Mouse (Mus musculus) heart, postnatal 0 days (tissue): Measurements from ENCODE around the gene Mical2. TPM values are rescaled to one million over a fixed set of nuclear protein-coding genes. Genes with fewer than 3 reads are reported as not detected.

Source experiments
- ATAC-seq: fragments of 200-750 bp; cut with Nextera tagmentation; 2 replicates; pipeline ENCODE4 v1.8.0; 2017; ENCODE audit warnings: low read depth, moderate number of reproducible peaks, moderate library complexity; ENCODE audit not compliant: insufficient read depth
- DNase-seq: peaks from one replicate; pipeline ENCODE4 v3.0.0-alpha.2; 2016; ENCODE audit warnings: low spot score
- H3K27ac ChIP-seq: fragments of 300-500 bp; sonication (generic); 2 replicates; pipeline ENCODE4 v1.5.1; 2014; ENCODE audit warnings: low read depth, mild to moderate bottlenecking
- H3K27me3 ChIP-seq: fragments of 300-500 bp; sonication (generic); 2 replicates; pipeline ENCODE4 v1.6.1; 2014; ENCODE audit warnings: low read length, mixed read lengths; ENCODE audit not compliant: control insufficient read depth, insufficient read depth
- H3K36me3 ChIP-seq: fragments of 300-500 bp; sonication (generic); replicated peaks from 2 replicates; pipeline ENCODE4 v1.6.1; 2014; ENCODE audit warnings: low read length, mixed read lengths; ENCODE audit not compliant: control insufficient read depth, insufficient read depth
- H3K4me1 ChIP-seq: fragments of 300-500 bp; sonication (generic); 2 replicates; pipeline ENCODE4 v1.6.1; 2014; ENCODE audit warnings: antibody characterized with exemption; ENCODE audit not compliant: control insufficient read depth, insufficient read depth
- H3K4me2 ChIP-seq: fragments of 300-500 bp; sonication (generic); 2 replicates; pipeline ENCODE4 v1.6.1; 2014; ENCODE audit warnings: low read depth, mild to moderate bottlenecking, low read length, moderate library complexity
- H3K4me3 ChIP-seq: fragments of 300-500 bp; sonication (generic); 2 replicates; pipeline ENCODE4 v1.5.1; 2014; ENCODE audit warnings: low read depth, low read length
- H3K9ac ChIP-seq: fragments of 300-500 bp; sonication (generic); replicated peaks from 2 replicates; pipeline ENCODE4 v1.6.1; 2014; ENCODE audit warnings: low read depth, low read length, mixed read lengths
- H3K9me3 ChIP-seq: fragments of 300-500 bp; sonication (generic); replicated peaks from 2 replicates; pipeline ENCODE4 v1.6.1; 2016; ENCODE audit warnings: low read length; ENCODE audit not compliant: control insufficient read depth
- CTCF ChIP-seq: IDR thresholded peaks from 2 replicates; pipeline ENCODE4 v1.5.1; 2016; ENCODE audit warnings: antibody characterized with exemption, control low read depth, low read depth
- EP300 ChIP-seq: IDR thresholded peaks from 2 replicates; pipeline ENCODE4 v1.6.1; 2016; ENCODE audit warnings: antibody characterized with exemption, low read depth
- WGBS: fragments of 180-500 bp; shearing (Covaris S2); extraction: QIAGEN DNeasy Blood & Tissue Kit; methylation state at CpG from one replicate; pipeline ENCODE4 v1.1.7; 2014; 5-methylcytosine and 5-hydroxymethylcytosine counted together
- polyA plus RNA-seq: library from polyadenylated mRNA; unstranded; fragments of >200 nt; fragmentation: Nextera tagmentation; extraction: Ambion mirVana; gene quantifications from 2 replicates; pipeline ENCODE4 v1.2.1, GENCODE M21; 2015
- total RNA-seq: library from RNA; depleted of rRNA; stranded (reverse); fragments of >200 nt; gene quantifications from 2 replicates; pipeline ENCODE4 v1.2.3, GENCODE M21; 2014; ENCODE audit warnings: low replicate concordance

Gene Mical2
- total and polyA plus RNA-seq, 2 experiments from 2014 or later: 78.1 to 136 TPM

GRCm38 (mm10) chr7:112320052-112320730 lies 94.5 kb downstream of the Mical2 start:
- Histone ChIP-seq H3K36me3 (peaks cover 91% of the 10 kb centered on the region), H3K4me2 (no peak overlapping the region), H3K27ac (peak overlapping the region; percentile 50), H3K4me3 (no peak overlapping the region), H3K9ac (no peak overlapping the region), H3K9me3 (no peaks in the 10 kb centered on the region), H3K4me1 (peaks cover 41% of the 10 kb centered on the region), H3K27me3 (no peaks in the 10 kb centered on the region)
- ATAC-seq: no peak
- no peak for TF ChIP-seq EP300
- no peak for TF ChIP-seq CTCF
- no peak for DNase-seq
- 99% methylated on average over 3 of the region's 3 CpGs for WGBS

- Histone ChIP-seq H3K4me1 (peaks cover 22% of the 10 kb centered on the region), H3K9me3 (no peaks in the 10 kb centered on the region), H3K27ac (no peak overlapping the region), H3K9ac (no peak overlapping the region), H3K4me2 (no peak overlapping the region), H3K27me3 (no peaks in the 10 kb centered on the region), H3K36me3 (peaks cover 92% of the 10 kb centered on the region), H3K4me3 (no peak overlapping the region)
- TF ChIP-seq EP300 (no peak), CTCF (no peak)
- no peak for DNase-seq
- WGBS: 87% methylated on average over 9 of the region's 9 CpGs
- ATAC-seq: no peak
Observed at GRCm38 (mm10) chr7:112321798-112322794, 96.4 kb downstream of the Mical2 start.

GRCm38 (mm10) chr7:112324577-112324976 lies 98.9 kb downstream of the Mical2 start:
- 89% methylated on average over 5 of the region's 5 CpGs for WGBS
- ATAC-seq: no peak
- Histone ChIP-seq H3K4me3 (no peak overlapping the region), H3K9me3 (no peaks in the 10 kb centered on the region), H3K27me3 (no peaks in the 10 kb centered on the region), H3K36me3 (peaks cover 98% of the 10 kb centered on the region), H3K27ac (no peak overlapping the region), H3K9ac (no peak overlapping the region), H3K4me2 (no peak overlapping the region), H3K4me1 (peaks cover 4% of the 10 kb centered on the region)
- DNase-seq: no peak
- TF ChIP-seq EP300 (no peak), CTCF (no peak)

GRCm38 (mm10) chr7:112326852-112327251 lies 101.2 kb downstream of the Mical2 start:
- 0 out of 2 replicates have a peak, but pooled peaks cover 1% of the 10 kb centered on the region for H3K4me1 ChIP-seq
- ATAC-seq (no peak), DNase-seq (no peak)
- H3K27ac ChIP-seq: no peak overlapping the region
- peaks cover 98% of the 10 kb centered on the region for H3K36me3 ChIP-seq
- WGBS: 80% methylated on average over 4 of the region's 4 CpGs
- TF ChIP-seq CTCF (no peak), EP300 (no peak)
- no peak overlapping the region for H3K9ac ChIP-seq
- no peaks in the 10 kb centered on the region for H3K9me3 ChIP-seq
- H3K4me3 ChIP-seq: no peak overlapping the region
- H3K4me2 ChIP-seq: no peak overlapping the region
- H3K27me3 ChIP-seq: no peaks in the 10 kb centered on the region

GRCm38 (mm10) chr7:112328969-112329368 lies 103.3 kb downstream of the Mical2 start:
- H3K27ac ChIP-seq: no peak overlapping the region
- peaks cover 91% of the 10 kb centered on the region for H3K36me3 ChIP-seq
- WGBS: 7% methylated on average over 1 of the region's 1 CpGs
- H3K4me2 ChIP-seq: no peak overlapping the region
- peak; percentile 70 for TF ChIP-seq CTCF
- no peak for TF ChIP-seq EP300
- no peak overlapping the region for H3K4me3 ChIP-seq
- H3K9me3 ChIP-seq: no peaks in the 10 kb centered on the region
- no peak for ATAC-seq
- H3K4me1 ChIP-seq: 0 out of 2 replicates have a peak, but pooled peaks cover 5% of the 10 kb centered on the region
- no peaks in the 10 kb centered on the region for H3K27me3 ChIP-seq
- no peak overlapping the region for H3K9ac ChIP-seq
- DNase-seq: peak; percentile 74
